Mouse (Mus musculus) erythroblast, embryonic 14.5 days (primary cell): ENCODE data around the gene Snrpc. TPM values are rescaled to one million over a fixed set of nuclear protein-coding genes. Genes with fewer than 3 reads are reported as not detected.

Experiments used
- H3K27me3 ChIP-seq: 2 replicates; pipeline ENCODE4 v1.6.1; 2012; ENCODE audit warnings: inconsistent platforms; ENCODE audit not compliant: control insufficient read depth
- H3K36me3 ChIP-seq: 2 replicates; pipeline ENCODE4 v1.6.1; 2012; ENCODE audit warnings: mild to moderate bottlenecking, inconsistent platforms; ENCODE audit not compliant: control insufficient read depth
- H3K4me1 ChIP-seq: 2 replicates; pipeline ENCODE4 v1.6.1; 2012; ENCODE audit warnings: inconsistent platforms; ENCODE audit not compliant: control insufficient read depth
- H3K4me3 ChIP-seq: replicated peaks from 2 replicates; pipeline ENCODE3; 2012; ENCODE audit warnings: moderate library complexity, mild to moderate bottlenecking, inconsistent platforms
- H3K9me3 ChIP-seq: 2 replicates; pipeline ENCODE4 v1.6.1; 2012; ENCODE audit warnings: low read length, inconsistent platforms, mixed read lengths; ENCODE audit not compliant: control insufficient read depth
- GATA1 ChIP-seq: IDR thresholded peaks from 2 replicates; pipeline ENCODE4 v1.6.1; 2012; ENCODE audit warnings: low read length, inconsistent platforms, mixed read lengths
- TAL1 ChIP-seq: IDR thresholded peaks from 3 replicates; pipeline ENCODE4 v1.6.1; 2012; ENCODE audit warnings: low read length, inconsistent platforms, mixed read lengths
- polyA plus RNA-seq: library from polyadenylated mRNA; stranded (reverse); fragments of >175 nt; gene quantifications from 2 replicates; pipeline ENCODE4 v1.2.3, GENCODE M21; 2012

Gene Snrpc
- polyA plus RNA-seq, 1 experiment = 57.6 TPM

DNA sequence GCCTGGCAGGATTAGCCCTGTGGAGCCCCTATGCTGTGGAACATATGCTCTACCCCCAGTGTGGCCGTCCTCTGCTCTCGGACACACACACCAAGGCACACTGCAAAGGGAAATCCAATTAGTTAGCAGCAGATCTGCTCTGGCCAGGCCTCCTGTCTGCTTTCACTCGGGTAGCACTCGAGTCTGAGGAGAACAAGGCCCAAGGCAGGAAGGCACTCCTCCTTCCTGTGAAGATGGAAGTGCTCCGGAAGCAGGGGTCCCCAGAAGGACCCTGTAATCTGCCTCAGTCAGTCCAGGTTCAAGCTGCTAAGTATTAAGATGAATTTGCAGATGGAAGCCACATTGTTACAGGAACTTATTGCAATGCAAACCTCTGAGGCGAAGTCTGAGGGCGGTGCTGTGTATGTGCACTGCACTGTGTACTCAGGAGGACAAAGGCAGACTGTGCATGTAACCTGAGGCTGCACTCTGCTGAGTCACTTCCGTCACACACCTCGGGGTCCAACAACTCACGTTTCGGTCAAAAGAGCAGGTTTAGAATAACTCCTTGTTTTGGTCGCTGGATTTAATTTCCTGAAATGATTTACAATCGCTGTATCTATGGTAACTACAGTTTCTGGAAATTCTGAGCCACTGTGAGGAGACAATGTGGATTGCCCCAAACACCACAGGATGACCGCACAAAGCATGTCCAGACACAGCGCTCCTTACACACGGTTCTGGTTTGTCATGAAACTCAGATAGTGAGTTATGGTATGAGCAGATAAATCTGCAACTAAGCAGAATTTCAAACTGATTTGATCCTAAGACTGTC, 38.0 kb upstream of the Snrpc start:
- Histone ChIP-seq H3K36me3 (peaks cover 22% of the 10 kb centered on the region), H3K4me3 (no peak overlapping the region)

DNA sequence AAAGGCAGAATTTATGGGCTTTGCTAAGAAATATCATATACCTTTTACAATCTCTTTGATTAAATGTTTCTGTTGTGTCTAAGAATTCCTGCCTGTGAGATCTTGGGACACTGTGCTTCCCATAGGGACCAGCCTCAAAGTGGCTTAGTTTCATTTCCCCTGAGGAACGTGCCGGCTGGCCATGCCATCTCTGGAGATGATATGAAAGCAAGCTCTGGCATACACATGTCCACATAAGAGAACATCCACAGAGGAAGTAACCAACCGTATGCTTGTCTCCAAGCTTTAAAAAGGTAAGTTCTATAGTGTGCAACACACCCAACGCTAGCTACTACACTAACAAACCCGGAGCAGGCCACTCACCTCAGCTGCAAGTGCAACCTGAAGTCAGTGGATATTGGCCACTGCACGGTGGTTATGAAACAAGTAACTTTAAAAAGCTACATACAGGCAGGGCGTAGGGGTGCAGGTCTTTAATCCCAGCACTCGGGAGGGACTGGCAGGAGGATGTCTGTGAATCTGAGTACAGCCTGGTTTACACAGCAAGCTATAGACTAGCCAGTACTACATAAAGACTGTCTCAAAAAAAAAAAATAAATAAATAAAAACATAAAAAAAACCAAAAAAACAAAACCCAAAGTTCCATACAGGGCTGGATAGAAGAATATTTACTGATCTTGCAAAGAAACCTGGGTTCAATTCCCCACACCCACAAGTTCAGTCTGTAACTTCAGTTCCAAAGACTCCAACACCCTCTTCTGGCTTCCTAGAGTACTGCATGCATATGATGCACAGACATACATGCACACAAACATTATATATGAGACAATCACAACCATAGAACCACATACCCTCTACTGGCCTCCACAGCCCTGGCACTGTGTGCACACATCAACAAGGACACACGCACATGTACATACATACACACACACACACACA, 37.0 kb upstream of the Snrpc start:
- TF ChIP-seq TAL1 (no peak), GATA1 (no peak)
- Histone ChIP-seq H3K9me3 (no peaks in the 10 kb centered on the region), H3K27me3 (no peaks in the 10 kb centered on the region), H3K36me3 (peaks cover 16% of the 10 kb centered on the region), H3K4me1 (peaks cover 63% of the 10 kb centered on the region), H3K4me3 (no peak overlapping the region)

More for the DNA sequence above, 38.0 kb upstream of the Snrpc start:
- peaks cover 58% of the 10 kb centered on the region for H3K4me1 ChIP-seq
- no peaks in the 10 kb centered on the region for H3K9me3 ChIP-seq
- H3K27me3 ChIP-seq = no peaks in the 10 kb centered on the region
- no peak for TF ChIP-seq GATA1
- no peak for TF ChIP-seq TAL1

DNA sequence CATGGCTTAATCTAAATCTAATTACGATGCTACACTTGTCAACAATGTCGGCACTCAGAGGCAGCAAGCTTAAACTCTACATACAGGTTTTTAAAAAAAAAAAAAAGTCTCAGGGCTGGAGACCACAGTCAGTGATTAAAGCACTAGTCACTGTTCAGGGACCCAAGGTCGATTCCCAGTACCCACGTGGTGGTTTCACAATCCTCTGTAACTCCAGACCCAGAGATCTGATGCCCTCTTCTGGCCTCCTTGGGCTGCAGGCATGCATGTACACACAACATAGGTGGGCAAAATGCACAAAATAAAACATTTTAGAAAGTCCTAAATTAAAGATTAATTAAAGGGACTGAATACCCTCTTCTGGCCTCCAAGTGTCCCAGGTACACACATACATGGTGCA, 34.2 kb upstream of the Snrpc start:
- H3K4me1 ChIP-seq = peaks cover 45% of the 10 kb centered on the region
- no peaks in the 10 kb centered on the region for H3K27me3 ChIP-seq
- H3K9me3 ChIP-seq = no peaks in the 10 kb centered on the region
- H3K4me3 ChIP-seq = no peak overlapping the region
- no peak for TF ChIP-seq TAL1
- no peak for TF ChIP-seq GATA1
- peaks cover 9% of the 10 kb centered on the region for H3K36me3 ChIP-seq

DNA sequence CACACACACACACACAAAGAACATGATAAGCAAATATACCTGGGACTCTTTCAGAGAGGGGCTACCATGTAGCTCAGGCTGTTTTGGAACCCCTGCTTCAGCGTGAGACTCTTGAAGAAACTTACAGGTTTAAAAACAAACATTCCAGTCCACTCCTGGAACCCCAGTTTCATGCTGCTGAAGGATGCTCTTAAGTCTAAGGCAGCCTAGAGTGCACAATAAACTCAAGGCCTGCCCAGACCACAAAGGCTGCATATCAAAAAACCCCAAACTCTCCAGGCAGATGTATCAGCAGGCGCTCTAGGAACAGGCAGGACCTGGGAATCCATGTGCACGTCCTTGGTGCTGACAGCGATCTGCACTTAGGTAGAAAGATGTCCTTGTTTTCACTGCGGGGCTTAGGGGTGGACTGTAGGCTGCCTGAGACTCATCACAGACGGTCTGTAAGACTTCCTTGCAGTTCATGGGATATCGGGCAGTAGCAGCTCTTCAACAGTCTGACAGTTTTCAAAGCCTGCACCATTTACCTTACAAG, 33.7 kb upstream of the Snrpc start:
- H3K4me1 ChIP-seq = peaks cover 41% of the 10 kb centered on the region
- peaks cover 7% of the 10 kb centered on the region for H3K36me3 ChIP-seq
- no peak for TF ChIP-seq GATA1
- TF ChIP-seq TAL1 = no peak
- H3K4me3 ChIP-seq = no peak overlapping the region
- H3K27me3 ChIP-seq = no peaks in the 10 kb centered on the region
- H3K9me3 ChIP-seq = no peaks in the 10 kb centered on the region

DNA sequence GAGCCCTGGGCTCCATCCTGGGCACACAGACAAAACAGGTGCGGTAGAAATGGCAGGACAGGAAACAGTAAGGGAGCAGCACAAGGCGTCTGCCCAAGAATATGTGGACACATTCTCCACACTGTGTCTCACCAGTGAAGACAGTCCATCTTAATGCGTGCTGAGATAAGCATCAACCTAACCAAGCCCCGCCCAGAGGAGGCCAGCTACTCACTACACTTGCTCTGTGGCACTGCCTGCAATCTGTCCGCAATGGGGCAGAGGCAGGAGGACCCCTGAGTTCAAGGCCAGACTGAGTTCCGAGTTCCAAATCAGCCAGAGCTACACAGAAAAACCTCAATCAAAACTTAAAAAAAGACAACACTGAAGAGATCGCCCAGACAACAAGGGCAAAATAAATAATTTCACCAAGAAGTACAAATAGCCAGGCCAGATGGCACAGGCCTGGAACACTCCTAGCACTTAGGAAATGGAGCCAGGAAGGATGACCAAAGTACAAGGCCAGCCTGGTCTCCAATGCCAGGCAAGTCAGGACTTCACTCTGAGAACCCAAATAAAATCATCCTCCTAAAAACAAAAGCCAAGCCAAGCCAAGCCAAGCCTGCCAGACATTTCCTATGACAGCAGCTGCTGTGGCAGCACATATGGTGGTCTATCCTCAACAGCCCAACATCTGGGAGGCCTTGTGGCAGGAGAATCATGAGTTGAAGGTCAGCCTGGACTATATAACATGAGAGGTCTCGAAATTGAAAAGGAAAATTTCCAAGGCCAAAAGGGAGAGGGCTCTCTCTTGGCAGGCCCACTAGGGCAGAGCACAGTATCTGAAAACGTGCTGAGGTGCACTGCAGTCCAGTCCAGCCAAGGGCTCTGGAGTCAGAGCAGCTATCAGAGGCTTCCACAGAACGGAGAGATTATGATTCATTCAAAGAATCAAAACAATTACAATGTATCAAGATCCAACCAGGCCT, 32.9 kb upstream of the Snrpc start:
- H3K4me1 ChIP-seq = peaks cover 36% of the 10 kb centered on the region
- H3K4me3 ChIP-seq = no peak overlapping the region
- peaks cover 3% of the 10 kb centered on the region for H3K36me3 ChIP-seq
- TF ChIP-seq TAL1 (no peak), GATA1 (no peak)
- H3K9me3 ChIP-seq = no peaks in the 10 kb centered on the region
- no peaks in the 10 kb centered on the region for H3K27me3 ChIP-seq

DNA sequence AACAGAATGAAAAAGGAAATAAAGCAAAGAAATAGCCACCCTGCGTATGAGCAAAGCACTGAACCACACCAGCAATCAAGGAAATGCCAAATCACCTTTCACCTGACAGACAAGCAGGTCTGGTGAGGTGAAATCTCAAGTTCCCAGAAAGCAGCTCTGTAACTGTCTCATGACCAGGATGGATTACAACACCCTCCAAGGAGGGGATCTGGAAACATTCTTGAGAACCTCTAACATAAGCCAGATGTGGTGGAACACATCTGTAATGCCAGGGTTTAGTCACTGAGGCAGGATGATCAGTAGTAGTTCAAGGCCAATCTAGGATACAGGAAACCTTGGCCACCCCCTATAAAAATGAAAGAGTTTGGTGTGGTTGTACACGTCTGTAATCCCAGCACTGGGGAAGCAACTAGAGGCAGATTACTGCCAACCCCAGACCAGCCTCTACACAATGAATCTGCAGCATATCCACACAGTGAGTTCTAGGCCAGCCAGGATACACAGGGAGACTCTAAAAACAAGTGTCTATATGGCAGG, 30.3 kb upstream of the Snrpc start:
- TF ChIP-seq TAL1 (no peak), GATA1 (no peak)
- H3K36me3 ChIP-seq = peaks cover 25% of the 10 kb centered on the region
- peaks cover 43% of the 10 kb centered on the region for H3K4me1 ChIP-seq
- H3K27me3 ChIP-seq = no peaks in the 10 kb centered on the region
- H3K4me3 ChIP-seq = no peak overlapping the region
- H3K9me3 ChIP-seq = no peaks in the 10 kb centered on the region

DNA sequence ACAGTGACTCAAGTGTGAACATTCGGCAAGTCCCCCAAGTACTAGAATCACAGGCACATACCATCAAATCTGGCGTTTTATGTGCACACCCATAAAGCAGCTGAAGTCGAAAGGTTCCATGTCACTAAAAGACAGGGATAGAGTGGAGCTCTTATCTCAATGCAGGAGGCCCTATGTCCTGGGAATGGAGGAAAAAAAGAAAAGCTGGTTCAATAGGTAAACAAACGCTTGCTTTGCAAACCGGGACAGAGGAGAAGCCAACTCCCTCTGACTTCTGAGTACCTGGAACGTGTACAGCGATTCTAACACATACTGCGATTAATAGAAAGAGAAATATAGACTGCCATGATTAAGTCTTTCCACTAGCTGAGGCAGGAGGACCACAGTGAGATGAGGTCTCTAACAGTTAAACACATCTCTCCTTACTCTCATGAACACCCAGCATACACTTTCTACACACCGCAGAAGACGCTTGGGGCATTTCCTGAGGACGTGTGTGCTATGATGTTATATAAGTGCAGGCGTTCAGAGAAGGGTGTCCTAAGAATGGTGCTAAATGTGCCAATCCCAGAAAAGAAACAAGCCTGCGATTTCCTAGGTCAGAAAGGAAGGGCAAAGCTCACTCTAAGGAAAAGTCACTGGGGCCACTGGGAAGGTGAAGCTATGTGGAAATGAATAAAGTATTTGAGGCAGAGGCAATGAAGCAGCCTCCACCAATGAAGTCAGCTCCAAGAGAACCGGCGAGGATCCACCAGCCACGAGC, 27.2 kb upstream of the Snrpc start:
- TF ChIP-seq GATA1 = no peak
- TF ChIP-seq TAL1 = no peak
- H3K27me3 ChIP-seq = no peaks in the 10 kb centered on the region
- no peak overlapping the region for H3K4me3 ChIP-seq
- H3K4me1 ChIP-seq = peaks cover 36% of the 10 kb centered on the region
- no peaks in the 10 kb centered on the region for H3K9me3 ChIP-seq
- H3K36me3 ChIP-seq = peaks cover 32% of the 10 kb centered on the region
